ENCODE assay signal across 7 mouse cellular contexts in genomic region chr4:45513791-45514293, GRCm38 (mm10). TPM values are rescaled to one million over a fixed set of nuclear protein-coding genes. Genes with fewer than 3 reads are reported as not detected.
A peak's percentile ranks its signal among the peaks of the same experiment; 100 is the strongest.
DNase-seq lines count a peak whose midpoint lies in the region; ATAC-seq and TF ChIP-seq lines count a peak whose summit lies in the region.

No protein-coding gene starts in this region.

- no peak overlapping the region for H3K27ac ChIP-seq in MEL (ENCODE audit: control insufficient read depth, low read depth, low read length)
- peak overlapping the region; percentile 83 for H3K27ac ChIP-seq in lung, embryonic 14.5 days (ENCODE audit: low read depth)
- H3K27ac ChIP-seq in neural tube, embryonic 15.5 days (replicated peaks), result 0 out of 2 replicates have a peak overlapping the region, but pooled peaks have one; percentile 4

- H3K4me2 ChIP-seq in lung, embryonic 14.5 days, result peak overlapping the region; percentile 50
- H3K4me2 ChIP-seq in neural tube, embryonic 15.5 days, result peak overlapping the region; percentile 19

- H3K9ac ChIP-seq in MEL (ENCODE audit: control insufficient read depth, low read depth, low read length, poor library complexity, severe bottlenecking), result no peak overlapping the region
- H3K9ac ChIP-seq in lung, embryonic 14.5 days, result peak overlapping the region; percentile 11; the same call in 1 of the 2 replicates
- no peak overlapping the region for H3K9ac ChIP-seq in neural tube, embryonic 15.5 days (replicated peaks)

- no peak overlapping the region for H3K4me3 ChIP-seq in MEL (ENCODE audit: control insufficient read depth in 1 of 2, insufficient read depth in 1 of 2, low read depth in 2 of 2, low read length in 2 of 2)
- H3K4me3 ChIP-seq in lung, embryonic 14.5 days (ENCODE audit: low read depth, low read length), result no peak overlapping the region
- no peak overlapping the region for H3K4me3 ChIP-seq in neural tube, embryonic 15.5 days (replicated peaks)

- H3K79me2 ChIP-seq in MEL (ENCODE audit: control insufficient read depth, insufficient read depth, low read length, poor library complexity), result 0 out of 2 replicates have a peak, but pooled peaks cover 2% of the 10 kb centered on the region

- H3K36me3 ChIP-seq in MEL (ENCODE audit: control insufficient read depth in 1 of 2, insufficient read depth in 2 of 2, low read length in 2 of 2), result peaks cover 0 to 3% of the 10 kb centered on the region in 2 experiments; a peak in 2 of 4 replicates
- H3K36me3 ChIP-seq in lung, embryonic 14.5 days (ENCODE audit: insufficient read depth), result no peaks in the 10 kb centered on the region
- no peaks in the 10 kb centered on the region for H3K36me3 ChIP-seq in neural tube, embryonic 15.5 days

- no peak for TF ChIP-seq RAD21 in MEL (IDR thresholded peaks at IDR 0.05; ENCODE audit: low read depth, low read length)

- no peaks in the 10 kb centered on the region for H3K9me3 ChIP-seq in MEL (replicated peaks; ENCODE audit: insufficient read depth, low read length)
- H3K9me3 ChIP-seq in lung, embryonic 14.5 days (ENCODE audit: low read depth, low read length), result no peaks in the 10 kb centered on the region
- H3K9me3 ChIP-seq in neural tube, embryonic 15.5 days (replicated peaks), result no peaks in the 10 kb centered on the region

- TF ChIP-seq CTCF in MEL (IDR thresholded peaks at IDR 0.05 in 2 of 3, conservative IDR thresholded peaks at IDR 0.05 in 1 of 3; ENCODE audit: control insufficient read depth in 1 of 3, insufficient read depth in 1 of 3, low read depth in 2 of 3, low read length in 3 of 3, poor library complexity in 1 of 3, severe bottlenecking in 1 of 3), result no peak
- TF ChIP-seq CTCF in lung, embryonic 14.5 days (IDR thresholded peaks at IDR 0.05; ENCODE audit: low read depth), result no peak

- no peak for TF ChIP-seq EP300 in MEL (IDR thresholded peaks at IDR 0.05; ENCODE audit: low read depth in 1 of 2, low read length in 2 of 2)

- no peaks in the 10 kb centered on the region for H3K27me3 ChIP-seq in MEL (ENCODE audit: control insufficient read depth in 1 of 2, insufficient read depth in 2 of 2, low read length in 2 of 2)
- H3K27me3 ChIP-seq in lung, embryonic 14.5 days (ENCODE audit: insufficient read depth, low read length), result no peaks in the 10 kb centered on the region
- no peaks in the 10 kb centered on the region for H3K27me3 ChIP-seq in neural tube, embryonic 15.5 days (replicated peaks)

- TF ChIP-seq POLR2A in MEL (IDR thresholded peaks at IDR 0.05; ENCODE audit: control insufficient read depth in 1 of 2, insufficient read depth in 1 of 2, low read depth in 1 of 2, low read length in 2 of 2, poor library complexity in 1 of 2), result no peak

- WGBS in lung, embryonic 14.5 days, result 2% methylated on average over 10 of the region's 10 CpGs
- 6% methylated on average over 10 of the region's 10 CpGs for WGBS in neural tube, embryonic 15.5 days

- ATAC-seq in lung, embryonic 14.5 days (ENCODE audit: insufficient read depth), result peak; percentile 74
- ATAC-seq in neural tube, embryonic 15.5 days (ENCODE audit: low FRiP score), result no peak; the same call in 1 of the 2 replicates

- peak; percentile 86 for DNase-seq in MEL (ENCODE audit: low read depth, low spot score)
- peak; percentile 55 for DNase-seq in adrenal gland, postnatal 25 days
- DNase-seq in heart, adult 18-20 months, result peak; percentile 75 to 80
- DNase-seq in kidney, adult 11 months, result peak; percentile 76
- peak; percentile 76 for DNase-seq in lung, embryonic 14.5 days
- DNase-seq in right cerebral cortex, postnatal 36 days (ENCODE audit: low spot score in 2 of 2), result no peak

- H3K4me1 ChIP-seq in MEL (ENCODE audit: control insufficient read depth in 1 of 2, insufficient read depth in 2 of 2, low read length in 2 of 2), result peaks cover 0 to 4% of the 10 kb centered on the region in 2 experiments; a peak in 1 of 4 replicates
- peaks cover 50% of the 10 kb centered on the region for H3K4me1 ChIP-seq in lung, embryonic 14.5 days (ENCODE audit: insufficient read depth)
- peaks cover 43% of the 10 kb centered on the region for H3K4me1 ChIP-seq in neural tube, embryonic 15.5 days

TF ChIP-seq in MEL, 35 proteins besides CTCF, POLR2A, EP300 and RAD21:
- TF ChIP-seq SIN3A (IDR thresholded peaks at IDR 0.05; ENCODE audit: low read length), result peak; percentile 12; the same call in 1 of the 2 replicates
- TF ChIP-seq UBTF (IDR thresholded peaks at IDR 0.05; ENCODE audit: borderline replicate concordance, insufficient read depth, low read depth, low read length), result no peak
TF ChIP-seq in MEL: peak in this region for 1.

RNA-seq across cellular contexts. Expression of gene Shb, which starts 18.4 kb away (rescaled TPM):
- 4.7 and 5.2 TPM in 2 replicates for total RNA-seq in MEL (2012; rRNA removed)
- polyA plus RNA-seq in MEL (2012; ENCODE audit: insufficient read depth in 1 of 2, insufficient read length in 2 of 2, low read depth in 1 of 2, low replicate concordance in 2 of 2, missing spikeins in 1 of 2), result 10 to 100 TPM in 1 of 2 experiments, not detected in 1; 13.9 TPM
- total RNA-seq in adrenal gland, postnatal 25 days (2021), result 88.4 and 94.4 TPM in 2 replicates
- total RNA-seq in heart, adult 18-20 months (2021), result 10 to 100 TPM; 32.5 to 45.3 TPM
- 10.6 TPM in 2 replicates for polyA plus RNA-seq in lung, embryonic 14.5 days (2014; fragmentation: Nextera tagmentation; extraction: Ambion mirVana)
- polyA plus RNA-seq in neural tube, embryonic 15.5 days (2015; fragmentation: Nextera tagmentation; extraction: Ambion mirVana), result 3.9 and 4.7 TPM in 2 replicates

Comparison
In these comparisons a context has a peak if more than half of its experiments do, and no peak if none do; other contexts are left out.
1. DNase-seq: peak in MEL (single experiment), adrenal gland, postnatal 25 days (single experiment), heart, adult 18-20 months (2 of 2), kidney, adult 11 months (single experiment) and lung, embryonic 14.5 days (single experiment); none in right cerebral cortex, postnatal 36 days (0 of 2).